Mouse (Mus musculus) kidney, postnatal 4 days (tissue): ENCODE data around the gene Rgl3.

Source experiments
- DNase-seq, 2 experiments: peaks; one replicate each; pipeline ENCODE4 v3.0.0; 2021; ENCODE audit warnings: mixed read lengths in 2 of 2

Rgl3 gene

DNA sequence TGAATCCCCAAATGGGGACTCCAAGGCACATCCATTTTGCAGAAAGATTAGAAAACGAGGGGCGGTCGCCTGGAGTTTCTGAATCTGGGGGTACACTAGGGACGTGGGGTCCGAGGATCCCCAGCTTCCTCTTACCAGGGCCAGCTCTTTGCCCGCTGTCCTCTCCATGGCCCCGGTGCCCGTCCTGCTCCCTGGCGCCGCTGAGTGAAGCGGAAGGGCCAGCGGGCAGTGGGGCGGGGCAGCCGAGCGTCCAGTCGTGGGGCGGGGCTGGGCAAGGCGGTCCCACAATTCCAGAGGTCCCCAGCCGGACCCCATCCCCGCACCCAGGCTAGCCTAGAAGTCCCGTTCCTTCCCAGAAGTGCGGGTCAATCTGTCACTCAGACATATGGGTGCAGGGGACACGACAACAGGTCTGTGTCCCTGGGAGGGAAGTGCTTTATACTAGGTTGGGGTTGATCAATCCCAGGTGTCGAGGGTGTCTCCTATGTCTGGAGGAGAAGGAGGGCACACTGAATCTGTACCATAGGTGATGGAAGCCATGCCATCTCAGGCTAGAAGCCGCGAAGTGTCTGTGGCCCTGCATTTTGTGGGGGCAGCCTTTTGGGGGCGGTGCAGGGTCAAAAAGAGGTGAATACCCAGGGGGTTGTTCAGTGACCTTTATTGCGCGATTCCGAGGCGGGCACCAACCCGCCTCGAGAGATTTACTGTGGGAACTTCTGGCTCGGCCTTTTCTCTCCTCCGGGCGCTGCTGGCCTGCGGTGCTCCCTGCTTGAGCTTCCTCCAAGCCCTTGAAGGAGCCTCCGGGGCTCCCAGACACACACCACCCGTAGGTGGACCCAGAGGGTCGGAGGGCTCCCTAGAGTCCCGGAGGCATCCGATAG, at the start of gene Rgl3:
Rgl3 (minus strand) TSS at position 217 of the 881 bp plus-strand sequence.
- peak; percentile 78 to 85 for DNase-seq

DNA sequence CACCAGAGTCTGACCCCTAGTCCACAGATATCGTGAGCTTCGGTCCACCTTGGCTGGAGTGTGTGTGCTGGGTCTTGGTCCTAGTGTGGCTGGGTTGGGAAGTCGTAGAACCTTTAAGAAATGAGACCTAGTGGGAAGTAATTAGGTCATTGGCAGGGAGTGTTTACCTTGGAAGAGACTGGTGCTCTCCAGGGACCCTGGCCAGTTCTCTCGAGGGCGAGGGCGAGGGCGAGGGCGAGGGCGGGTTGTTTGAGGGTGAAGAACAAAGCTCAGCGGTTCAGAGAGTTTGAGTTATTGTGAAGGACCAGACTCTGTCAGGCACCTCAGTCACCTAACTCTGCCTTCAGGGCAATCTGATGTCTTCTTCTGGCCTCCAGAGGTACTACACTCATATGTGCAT, 48.6 kb upstream of the Rgl3 start:
- DNase-seq = no peak

DNA sequence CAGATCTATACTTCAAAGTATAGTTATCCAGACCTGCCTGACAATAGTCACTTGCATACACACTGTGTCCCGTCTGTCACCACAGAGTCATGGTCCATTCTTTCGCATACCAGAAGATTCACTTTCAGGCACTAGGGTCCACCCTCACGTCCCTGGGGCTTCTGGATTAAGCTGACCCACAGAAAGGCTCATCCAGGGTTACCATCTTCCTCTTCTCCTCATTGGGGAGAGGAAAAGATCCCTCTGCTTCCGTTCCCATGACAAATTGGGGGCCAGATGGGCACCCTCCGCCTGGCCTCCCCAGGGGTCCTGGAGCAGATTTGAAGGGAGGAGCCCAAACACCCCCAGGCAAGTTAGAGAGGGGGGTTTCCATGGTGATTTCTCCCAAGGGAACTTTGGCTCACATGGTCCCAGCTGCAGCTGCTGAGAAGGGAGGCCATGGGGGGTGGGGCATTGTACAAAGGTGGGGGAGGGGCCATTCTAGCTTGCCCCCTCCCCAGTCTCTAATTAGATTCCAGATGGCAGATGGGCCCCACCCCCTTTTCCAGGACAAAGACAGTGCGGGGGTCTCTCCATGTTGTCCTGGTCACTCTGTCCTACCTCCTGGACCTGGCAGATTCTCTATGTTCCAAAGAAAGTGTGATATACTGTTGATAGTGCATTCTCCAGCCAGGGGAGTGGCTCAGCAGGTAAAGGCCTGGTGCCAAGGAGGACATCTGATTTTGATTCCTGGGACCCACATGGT, 46.2 kb upstream of the Rgl3 start:
- no peak for DNase-seq

DNA sequence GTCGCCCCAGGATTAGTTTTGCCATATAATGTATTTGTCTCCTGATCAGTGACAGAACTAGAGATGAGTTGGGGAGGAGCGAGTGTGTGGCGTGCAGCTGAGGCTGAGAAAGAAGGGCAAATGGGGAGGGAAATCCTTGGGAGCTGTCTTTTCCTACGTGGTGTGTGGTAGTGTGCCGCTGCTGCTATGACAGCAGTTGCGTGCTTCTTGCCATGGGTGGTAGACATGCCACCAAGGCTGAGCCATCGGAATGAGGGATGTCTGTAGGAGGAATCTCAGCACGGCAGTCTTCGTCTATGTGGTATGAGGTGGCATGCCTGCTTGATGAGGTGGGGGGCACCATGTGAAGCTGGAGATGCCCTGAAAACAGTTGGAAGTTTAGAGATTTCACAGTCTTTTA, 41.1 kb upstream of the Rgl3 start:
- DNase-seq = no peak

DNA sequence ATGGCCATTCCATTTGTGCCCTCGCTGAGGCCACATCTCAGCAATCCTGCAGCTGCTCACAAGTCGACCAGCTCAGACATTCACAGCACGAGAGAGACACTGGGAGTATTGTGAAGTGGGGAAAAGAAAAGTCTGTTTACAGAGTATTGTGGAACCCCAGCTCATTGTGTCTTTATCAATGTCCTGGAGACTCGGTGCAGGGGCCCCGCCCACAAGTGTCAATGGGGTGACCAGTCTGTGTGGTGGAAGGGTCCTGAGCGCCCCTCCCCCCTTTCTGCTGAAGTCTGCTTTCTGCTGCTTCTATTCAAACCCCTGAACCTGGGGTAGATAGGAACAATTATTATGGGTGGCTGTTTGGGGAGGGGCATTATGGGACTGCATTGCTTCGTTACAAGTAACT, 39.2 kb upstream of the Rgl3 start:
- DNase-seq = no peak

DNA sequence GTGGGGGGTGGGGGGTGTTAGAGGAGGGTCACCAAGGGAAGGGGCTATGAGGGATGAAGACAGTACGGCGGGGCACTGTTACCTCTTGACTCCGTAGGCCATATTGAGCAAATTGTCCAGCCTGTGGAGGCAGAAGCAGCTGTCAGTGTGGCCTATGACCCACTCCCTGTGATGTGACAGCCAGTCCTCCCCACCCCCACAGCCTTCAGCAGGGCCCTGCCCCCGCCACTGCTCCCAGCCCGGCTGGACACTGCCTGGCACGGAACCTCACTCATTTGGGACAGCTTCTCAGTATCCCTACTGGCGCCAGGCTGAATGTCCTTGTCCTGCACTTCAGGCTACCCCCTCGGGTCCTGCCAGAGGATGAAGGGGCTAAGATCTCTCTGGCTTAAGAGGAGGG, 35.3 kb upstream of the Rgl3 start:
- peak; percentile 24 to 31 for DNase-seq

DNA sequence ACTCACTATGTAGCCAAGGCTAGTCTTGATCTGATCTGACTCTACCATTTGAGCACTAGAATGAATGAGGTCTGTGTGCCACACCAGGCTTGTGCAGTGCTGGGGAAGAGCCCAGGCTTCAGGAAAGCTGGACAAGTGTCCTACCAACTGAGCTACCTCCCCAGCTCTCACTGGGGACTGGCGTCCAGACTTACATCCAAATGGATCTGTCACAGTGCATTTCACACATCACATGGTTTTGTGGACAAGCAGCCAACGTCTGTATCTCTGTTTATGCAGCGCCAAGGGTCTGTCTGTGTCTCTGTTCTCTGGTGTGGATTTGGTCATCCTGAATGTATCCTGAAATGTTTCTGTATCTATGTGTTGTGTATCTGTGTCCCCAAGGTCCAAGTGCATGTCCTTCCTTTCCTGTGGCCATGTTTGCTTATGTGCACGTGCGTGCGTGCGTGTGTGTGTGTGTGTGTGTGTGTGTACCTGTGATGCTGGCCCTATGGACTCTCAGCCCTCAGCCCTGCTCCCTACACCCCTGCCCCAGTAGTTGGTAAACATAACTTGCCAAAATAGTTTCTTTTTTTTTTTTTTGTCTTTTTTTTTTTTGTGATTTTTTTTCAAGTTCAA, 28.1 kb upstream of the Rgl3 start:
- no peak for DNase-seq

DNA sequence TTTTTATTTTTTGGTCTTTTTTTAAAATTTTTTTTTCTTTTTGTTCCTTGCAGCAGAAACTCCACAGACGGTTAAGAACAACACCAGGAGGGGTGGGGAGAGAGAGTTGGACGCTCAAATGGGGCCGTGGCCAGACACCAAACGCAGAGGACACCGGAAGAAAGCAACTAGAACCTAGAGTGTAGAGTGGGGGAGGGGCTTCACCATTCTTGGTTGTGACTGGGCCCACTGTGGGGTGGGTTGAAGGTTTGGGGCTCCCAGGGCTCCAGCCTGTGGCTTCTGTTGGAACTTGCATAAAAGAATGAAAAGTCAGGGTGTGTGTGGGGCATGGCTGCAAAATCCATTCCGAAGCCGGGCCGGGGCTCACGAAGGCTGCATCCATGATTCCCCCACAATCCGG, 27.0 kb upstream of the Rgl3 start:
- peak in 1 of 2 experiments; percentile 19 for DNase-seq

DNA sequence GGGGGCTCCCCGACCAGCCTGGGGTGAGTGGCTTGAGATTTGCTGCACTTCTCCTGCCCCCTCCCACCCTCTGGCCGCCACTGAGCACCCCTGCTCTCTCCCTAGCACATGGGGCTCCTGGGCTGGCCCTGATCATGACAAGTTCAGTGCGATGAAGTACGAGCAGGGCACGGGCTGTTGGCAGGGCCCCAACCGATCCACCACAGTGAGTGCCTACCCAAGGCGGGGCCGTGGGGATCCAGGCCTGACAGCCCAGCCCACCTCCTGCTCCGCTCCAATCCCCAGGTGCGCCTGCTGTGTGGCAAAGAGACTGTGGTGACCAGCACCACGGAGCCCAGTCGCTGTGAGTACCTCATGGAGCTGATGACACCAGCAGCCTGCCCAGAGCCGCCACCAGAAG, 23.5 kb upstream of the Rgl3 start:
- DNase-seq = no peak

DNA sequence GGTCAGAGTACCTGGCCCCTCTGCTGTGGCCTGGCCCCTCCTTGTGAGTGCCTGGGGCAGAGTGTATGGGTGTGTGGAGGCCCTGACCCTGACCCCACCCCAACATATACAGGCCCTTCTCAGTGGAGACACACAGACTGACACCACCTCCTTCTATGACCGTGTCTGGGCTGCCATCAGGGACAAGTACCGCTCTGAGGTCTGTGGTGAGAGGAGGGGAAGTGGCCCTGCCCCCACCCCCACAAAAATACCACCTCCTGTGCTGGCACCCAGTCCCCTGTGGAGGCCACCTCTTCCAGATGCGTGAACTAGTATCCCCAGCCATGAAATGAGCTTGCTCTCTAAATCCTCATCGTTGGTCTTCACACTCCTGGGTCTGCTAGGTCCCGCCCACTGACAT, 21.8 kb upstream of the Rgl3 start:
- DNase-seq = no peak

DNA sequence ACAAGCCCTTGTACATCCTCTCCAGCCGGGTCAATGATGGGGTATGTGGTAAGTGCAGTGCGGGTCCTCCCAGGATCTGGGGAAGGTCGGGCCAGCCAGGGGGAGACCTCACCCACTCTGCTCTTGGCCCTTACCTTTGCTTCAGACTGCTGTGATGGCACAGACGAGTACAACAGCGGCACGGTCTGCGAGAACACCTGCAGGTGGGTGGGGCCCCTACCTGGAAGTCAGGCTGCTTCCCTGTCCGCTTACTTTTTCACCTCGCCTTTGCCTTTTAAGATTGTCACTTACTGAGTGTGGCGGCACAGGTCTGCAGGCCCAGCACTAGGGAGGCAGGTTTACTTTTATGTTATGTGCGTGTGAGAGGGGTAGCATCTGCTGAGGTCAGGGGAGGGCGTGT, 15.3 kb upstream of the Rgl3 start:
- no peak for DNase-seq

DNA sequence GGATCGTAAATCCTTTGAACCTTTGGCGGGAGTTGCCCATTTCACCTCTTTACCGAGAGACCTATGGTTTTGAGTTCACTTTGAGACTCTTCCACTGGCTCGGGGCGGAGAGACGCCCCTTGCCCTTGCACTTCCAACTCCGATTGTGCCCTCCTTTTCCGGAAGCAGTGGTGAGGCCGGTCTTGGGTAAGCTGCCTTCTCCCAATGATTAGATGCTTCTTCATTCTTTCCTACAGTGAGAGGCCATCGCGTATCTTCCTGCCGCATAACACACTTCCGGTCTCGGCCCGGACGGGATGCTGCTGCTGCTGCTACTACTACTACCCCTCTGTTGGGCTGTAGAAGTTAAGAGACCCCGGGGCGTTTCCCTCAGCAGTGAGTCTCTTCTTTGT, 13.9 kb upstream of the Rgl3 start:
- peak; percentile 56 to 78 for DNase-seq

DNA sequence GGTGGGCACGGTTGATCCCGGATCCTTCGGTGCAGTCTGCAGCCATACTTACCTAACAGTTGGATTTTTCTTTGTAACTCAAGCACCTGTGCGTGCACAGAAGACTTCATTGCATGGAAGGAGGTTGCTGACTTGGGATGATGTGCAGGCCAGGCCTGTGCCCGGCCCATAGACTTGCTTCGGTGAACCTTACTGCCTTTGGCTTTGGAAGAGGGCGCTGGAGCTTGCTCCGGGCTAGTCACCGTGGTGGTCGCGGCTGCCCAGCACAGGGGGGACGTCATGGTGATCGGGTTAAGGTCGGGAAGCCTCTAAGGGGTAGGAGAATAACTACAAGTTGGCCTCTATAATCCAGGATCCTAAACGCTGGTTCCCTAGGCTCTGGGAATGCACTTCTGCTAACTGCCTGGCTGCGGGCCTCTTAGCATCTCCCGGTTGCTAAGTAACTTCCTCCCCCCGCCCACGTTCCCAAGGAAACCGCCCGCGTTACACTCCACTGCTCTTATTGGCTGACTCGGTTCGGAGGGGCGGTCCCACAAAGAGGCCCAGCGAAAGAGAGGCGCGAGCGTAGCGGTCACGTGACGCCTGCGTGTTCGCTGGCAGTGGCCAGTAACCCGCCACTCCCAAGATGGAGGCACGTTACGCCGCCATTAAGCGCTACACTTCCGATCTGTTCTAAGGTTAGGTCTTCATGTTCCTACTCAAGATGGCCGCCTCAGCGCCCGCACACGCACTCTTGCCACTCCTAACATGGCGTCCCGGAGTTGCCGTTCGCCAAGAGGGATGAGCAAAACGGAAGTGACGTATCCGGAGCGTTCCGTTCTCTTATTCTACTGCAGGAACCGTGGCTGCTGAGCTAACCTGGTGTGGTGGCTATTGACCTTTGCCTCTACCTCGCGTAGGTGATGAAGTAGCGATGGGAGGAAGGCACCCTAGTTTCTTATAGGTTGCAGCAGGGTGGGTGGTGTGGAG, 13.2 kb upstream of the Rgl3 start, which contains the start of the genes Ccdc151 and Prkcsh:
Ccdc151 (minus strand) TSS at position 441 of the 969 bp plus-strand sequence.
Prkcsh (plus strand) TSS at position 613 of the 969 bp plus-strand sequence.
- DNase-seq = peak; percentile 99 to 100

DNA sequence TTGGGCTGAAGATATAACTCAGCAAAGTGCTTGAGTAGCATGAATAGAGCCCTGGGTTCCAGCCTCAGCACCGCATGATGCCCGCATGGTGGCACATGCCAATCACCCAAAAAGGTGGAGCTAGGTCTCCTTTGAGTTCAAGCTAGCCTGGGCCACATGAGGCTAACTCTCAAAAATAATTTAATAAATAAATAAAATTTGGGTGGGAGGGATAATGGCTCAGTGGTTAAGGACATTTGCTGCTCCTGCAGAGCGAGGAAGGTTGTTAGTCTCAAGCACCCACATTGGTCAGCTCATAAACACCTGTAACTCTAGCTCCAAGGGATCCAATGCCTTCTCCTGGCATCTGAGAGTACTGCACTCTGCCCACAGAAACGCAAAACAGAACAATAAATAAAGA, 12.4 kb upstream of the Rgl3 start:
- DNase-seq = no peak

DNA sequence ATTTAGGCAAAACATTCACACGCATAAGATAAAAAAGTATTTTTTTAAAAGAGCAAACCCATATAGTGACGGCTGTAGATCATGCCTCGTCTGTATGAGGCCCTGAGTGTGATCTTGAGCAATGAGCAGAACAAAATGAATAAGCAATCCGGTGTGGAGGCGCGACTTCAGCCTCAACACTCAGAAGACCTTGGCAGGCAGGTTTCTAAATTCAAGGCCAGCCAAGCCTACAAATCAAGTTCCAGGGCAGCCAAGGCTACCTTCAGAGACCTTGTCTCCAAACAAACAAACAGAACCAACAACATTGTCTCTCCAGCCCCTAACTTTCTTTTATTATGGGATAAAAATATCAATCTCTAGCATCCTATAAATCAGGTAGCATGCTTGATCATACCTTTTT, 11.1 kb upstream of the Rgl3 start:
- DNase-seq = no peak

DNA sequence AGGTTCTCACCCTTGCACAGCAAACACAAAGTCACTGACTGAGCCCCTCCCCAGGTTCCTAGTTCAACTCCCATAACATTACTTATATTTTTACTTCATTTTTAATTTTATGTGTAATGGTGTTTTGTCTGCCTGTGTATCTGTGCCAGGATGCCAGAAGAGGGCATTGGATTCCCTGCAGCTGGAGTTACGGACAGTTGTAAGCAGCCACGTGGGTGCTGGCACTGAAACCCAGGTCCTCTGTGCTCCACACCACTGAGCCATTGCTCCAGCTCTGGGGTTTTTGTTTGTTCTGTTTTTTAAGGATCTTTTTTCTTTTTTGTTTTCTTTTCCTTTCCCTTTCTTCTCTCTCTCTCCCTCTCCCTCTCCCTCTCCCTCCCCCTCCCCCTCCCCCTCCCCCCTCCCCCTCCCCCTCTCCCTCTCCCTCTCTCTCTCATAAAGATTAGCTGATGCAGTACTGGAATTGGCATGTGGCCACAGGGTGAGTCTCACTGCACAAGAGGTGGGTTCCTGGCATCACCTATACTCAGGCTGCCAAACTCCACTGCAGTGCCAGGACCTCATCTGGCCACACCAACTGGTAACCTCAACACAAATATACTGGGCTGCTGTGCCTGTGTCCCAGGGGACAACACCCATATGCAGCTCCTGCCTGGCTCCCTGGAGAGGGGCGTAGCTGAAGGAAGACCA, 7.1 kb upstream of the Rgl3 start:
- no peak for DNase-seq

DNA sequence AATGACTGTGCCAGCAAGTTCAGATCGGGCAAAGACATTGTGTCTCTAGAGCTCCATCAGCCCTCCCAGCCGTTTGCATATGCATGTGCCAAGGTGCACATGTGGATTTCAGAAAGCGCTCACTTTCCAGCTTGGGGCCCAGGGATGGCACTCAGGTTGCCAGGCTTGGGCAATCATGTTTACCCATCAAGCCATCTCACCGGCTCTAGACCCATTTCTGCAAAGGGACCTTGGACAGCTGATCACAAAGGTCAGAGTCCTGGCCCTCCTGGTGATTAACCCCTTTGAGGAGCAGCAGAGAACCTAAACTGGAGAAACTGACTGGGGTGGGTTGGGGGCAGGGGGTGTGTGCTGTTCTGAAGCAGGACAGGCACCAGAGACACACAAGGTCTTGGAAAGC, 3.0 kb upstream of the Rgl3 start:
- DNase-seq = no peak

DNA sequence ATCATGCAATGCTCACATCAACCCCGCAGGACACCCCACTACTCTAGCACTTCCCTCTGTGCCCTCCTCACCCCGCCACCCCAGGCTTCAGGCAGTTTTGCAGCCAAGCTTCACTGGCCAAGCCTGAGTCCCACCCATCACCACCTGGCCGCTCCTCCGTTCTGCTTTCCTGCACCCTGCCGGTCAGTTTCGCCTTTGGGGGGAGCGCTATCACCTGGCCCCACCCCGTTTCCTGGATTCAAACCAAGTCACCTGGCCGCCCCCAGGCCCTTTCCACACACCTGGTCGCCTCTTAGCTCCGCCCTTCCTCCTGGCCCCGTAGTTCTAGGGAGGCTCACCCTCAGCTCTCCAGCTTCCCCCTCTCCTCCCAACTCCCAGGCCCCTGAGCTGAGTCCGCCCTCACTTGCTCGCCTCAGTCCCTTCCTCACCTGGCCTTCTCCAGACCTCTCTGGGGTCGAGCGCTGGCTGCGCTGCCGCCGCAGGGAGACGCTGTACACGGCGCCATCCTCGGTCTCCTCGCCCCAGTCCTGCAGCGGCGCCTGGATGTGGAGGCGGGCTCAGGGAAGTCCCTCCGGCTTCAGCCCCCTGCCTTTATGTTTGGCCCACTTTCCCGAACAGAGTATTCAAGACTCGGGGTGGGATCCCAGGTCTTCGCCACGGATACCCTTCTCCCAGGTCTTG, 685 bp downstream of the Rgl3 start:
- peak; percentile 67 to 81 for DNase-seq

DNA sequence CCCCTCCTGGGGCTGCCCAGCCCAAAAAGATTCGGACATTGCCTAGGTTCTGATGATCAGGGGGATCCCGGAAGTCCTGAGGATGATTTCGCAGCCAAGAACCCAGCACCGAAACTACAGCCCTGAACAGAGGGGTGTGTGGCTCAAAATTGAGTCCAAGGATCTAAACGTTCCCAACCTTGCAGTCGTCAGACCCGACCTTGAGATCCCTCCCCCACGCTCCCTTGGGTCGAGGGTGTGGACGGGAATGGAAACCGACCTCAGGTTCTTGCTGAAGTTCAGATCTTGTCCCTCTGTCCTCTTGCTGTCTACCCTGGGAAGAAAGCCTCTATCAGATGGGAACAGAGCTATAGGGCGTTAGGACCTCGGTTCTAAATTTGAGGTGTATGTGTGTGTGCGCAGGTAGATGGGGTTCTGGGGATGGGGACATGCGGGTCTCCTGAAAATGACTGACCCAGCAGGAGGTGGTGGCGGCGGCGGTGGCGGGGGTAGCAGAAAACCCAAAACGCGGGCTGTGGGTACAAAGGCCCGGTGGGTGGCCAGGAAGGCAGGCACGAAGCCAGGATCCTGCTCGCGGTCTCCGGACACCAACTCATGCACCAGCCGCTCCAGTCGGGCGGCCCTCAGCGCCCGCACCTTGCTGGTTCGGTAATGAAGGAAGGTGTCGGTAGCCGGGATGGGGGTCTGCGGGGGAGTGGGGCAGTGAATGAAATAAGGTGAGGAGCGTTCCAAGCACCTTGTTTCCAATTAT, 1.5 kb downstream of the Rgl3 start:
- peak in 1 of 2 experiments; percentile 42 for DNase-seq

DNA sequence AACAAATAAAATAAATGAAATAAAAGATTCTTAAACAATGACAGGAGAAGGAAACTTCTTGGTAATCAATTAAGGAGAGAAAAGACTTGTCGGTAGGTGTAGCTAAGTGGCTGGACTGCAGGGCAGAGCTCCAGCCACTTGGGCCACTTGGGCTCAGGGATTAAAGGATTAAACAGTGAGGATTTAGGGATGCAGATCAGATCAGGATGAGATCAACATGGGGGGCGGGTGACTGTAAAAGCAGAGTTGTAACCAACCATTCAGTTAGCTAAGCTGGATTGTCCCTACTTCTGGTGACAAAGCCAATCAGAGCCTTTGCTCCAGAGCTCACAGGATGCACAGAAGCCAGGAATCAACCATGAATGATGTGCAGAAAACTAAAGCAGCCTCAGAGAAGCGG, 5.3 kb downstream of the Rgl3 start:
- no peak for DNase-seq
